Mouse (Mus musculus): ENCODE data around the gene B130006D01Rik.

The B130006D01Rik gene

DNA sequence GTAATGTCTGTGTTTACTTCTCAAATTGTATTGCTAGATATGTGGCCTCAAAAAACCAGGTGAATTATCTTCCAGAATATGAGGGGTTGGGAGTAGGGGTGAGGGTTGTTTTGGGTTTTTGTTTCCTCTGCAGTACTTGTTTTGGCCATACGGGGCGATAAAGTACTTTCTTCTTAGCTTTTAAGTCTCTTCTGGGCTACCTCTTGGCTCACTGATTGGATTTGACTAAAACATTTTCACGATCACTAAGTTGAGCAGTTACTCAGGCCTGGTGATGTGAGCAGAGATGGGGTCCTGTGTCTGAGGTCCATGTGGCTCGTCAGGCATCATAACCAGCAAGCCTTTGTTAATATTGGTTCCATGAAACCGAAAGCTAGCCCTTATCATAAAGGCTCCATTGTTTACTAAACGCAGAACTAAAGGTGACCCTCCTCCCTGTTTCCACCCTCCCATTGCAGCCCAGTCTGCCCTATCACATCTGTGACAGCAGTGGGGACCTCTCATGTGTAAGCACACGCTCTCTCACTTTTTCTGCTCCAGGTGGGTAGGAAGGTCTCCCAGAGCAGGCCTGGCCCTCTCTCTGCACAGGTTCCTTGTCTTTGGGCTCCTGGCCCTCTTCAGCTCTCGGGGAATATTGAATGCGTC is 47.5 kb downstream of the B130006D01Rik start:
- no peak for DNase-seq (ENCODE audit: low spot score)

- DNase-seq (ENCODE audit: low spot score), result no peak
Observed at GRCm38 (mm10) chr11:95771665-95772064, 48.3 kb downstream of the B130006D01Rik start.

DNA sequence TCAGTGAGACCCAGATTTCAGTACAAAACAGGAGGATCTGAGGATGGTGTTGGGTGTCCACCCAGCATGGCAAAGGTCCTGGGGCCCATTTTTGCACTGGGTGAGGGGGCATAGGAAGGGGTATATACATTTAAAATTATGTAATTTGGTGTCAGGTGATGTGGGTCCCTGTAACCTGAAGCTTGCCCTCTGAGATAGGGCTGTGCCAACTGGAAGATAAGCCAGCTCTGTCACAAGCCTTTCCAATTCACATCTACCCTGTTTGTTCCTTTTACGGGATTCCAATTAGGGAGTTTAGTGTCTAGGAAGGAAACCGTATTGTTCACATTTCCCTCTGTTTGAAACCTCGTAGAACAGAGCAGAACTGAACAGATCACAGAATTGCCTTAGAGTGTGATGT is 49.9 kb downstream of the B130006D01Rik start:
- DNase-seq (ENCODE audit: low spot score), result no peak

Measured in yolk sac, embryonic 10.5 days (tissue).